Mouse (Mus musculus) layer of hippocampus, postnatal 10 days (tissue): ENCODE results near the gene Olfr309. TPM values are rescaled to one million over a fixed set of nuclear protein-coding genes. Genes with fewer than 3 reads are reported as not detected.
"Not testable (repeated sequence)": the region's sequence is repeated elsewhere in the genome, so short reads cannot be mapped to it uniquely, and the experiment has no call there.

Experiments
- DNase-seq, 2 experiments: peaks; one replicate each; pipeline ENCODE4 v3.0.0; 2021; ENCODE audit warnings: low spot score in 2 of 2
- long read RNA-seq: library from polyadenylated mRNA; stranded (forward); transcript quantifications from one replicate; pipeline ENCODE4 v2.0.0, GENCODE M21; 2023
- microRNA-seq, 2 experiments: library from miRNA; unstranded; fragments of <30 nt; microRNA quantifications; one replicate each; pipeline ENCODE4 v1.2.0; 2021
- total RNA-seq, 2 experiments: library from RNA; stranded (reverse); gene quantifications; 2 replicates each; pipeline ENCODE4 v1.2.3; 2021

The Olfr309 gene
- not detected for total RNA-seq
- long read RNA-seq, result 0 reads

- DNase-seq, result no peak
These were observed at the start of gene Olfr309 for GRCm38 (mm10) chr7:86313608-86314007. Olfr309 (minus strand) TSS chr7:86313708.

- DNase-seq, result not testable (repeated sequence)
These were observed 32.8 kb upstream of the Olfr309 start for GRCm38 (mm10) chr7:86346296-86346695.

GRCm38 (mm10) chr7:86344253-86344652 lies 30.7 kb upstream of the Olfr309 start:
- DNase-seq, result no peak

GRCm38 (mm10) chr7:86342881-86343565 lies 29.5 kb upstream of the Olfr309 start:
- DNase-seq, result no peak

- DNase-seq, result no peak
These were observed 24.0 kb upstream of the Olfr309 start, which contains the start of gene Olfr307 for GRCm38 (mm10) chr7:86337486-86337885. Olfr307 (minus strand) TSS chr7:86337586.

GRCm38 (mm10) chr7:86325530-86325929 lies 12.0 kb upstream of the Olfr309 start, which contains the start of gene Olfr308:
Olfr308 (minus strand) TSS chr7:86325630.
- DNase-seq, result no peak

GRCm38 (mm10) chr7:86321323-86321722 lies 7.8 kb upstream of the Olfr309 start:
- no peak for DNase-seq

- DNase-seq, result no peak
These were observed 36.4 kb downstream of the Olfr309 start, which contains the start of gene Olfr310 for GRCm38 (mm10) chr7:86277072-86277471. Olfr310 (minus strand) TSS chr7:86277172.

Small RNA genes within 50 kb of the gene (microRNA-seq; reads per million reads assigned to microRNA genes)
- 0 reads per million in 2 experiments for gene Gm23192

Other genes with a start within 250 kb of the Olfr309 start
- not detected for gene Vmn2r75, start 141.9 kb downstream of the Olfr309 start, total RNA-seq
- gene Vmn2r76, start 67.4 kb downstream of the Olfr309 start, total RNA-seq, result not detected
- not detected for gene Olfr310, start 36.5 kb downstream of the Olfr309 start, total RNA-seq
- gene Olfr308, start 11.9 kb upstream of the Olfr309 start, total RNA-seq, result not detected
- not detected for gene Olfr307, start 23.9 kb upstream of the Olfr309 start, total RNA-seq
- gene Olfr305, start 53.2 kb upstream of the Olfr309 start, total RNA-seq, result not detected
- not detected for gene Olfr304, start 73.0 kb upstream of the Olfr309 start, total RNA-seq
- gene Olfr303, start 84.1 kb upstream of the Olfr309 start, total RNA-seq, result not detected
- not detected for gene Olfr301, start 90.1 kb upstream of the Olfr309 start, total RNA-seq
- not detected for gene Olfr299, start 146.2 kb upstream of the Olfr309 start, total RNA-seq
- not detected for gene Olfr298, start 178.8 kb upstream of the Olfr309 start, total RNA-seq
- not detected for gene Olfr297, start 206.3 kb upstream of the Olfr309 start, total RNA-seq